Comparison of ENCODE assay signal across 8 mouse cellular contexts in the genomic region with DNA sequence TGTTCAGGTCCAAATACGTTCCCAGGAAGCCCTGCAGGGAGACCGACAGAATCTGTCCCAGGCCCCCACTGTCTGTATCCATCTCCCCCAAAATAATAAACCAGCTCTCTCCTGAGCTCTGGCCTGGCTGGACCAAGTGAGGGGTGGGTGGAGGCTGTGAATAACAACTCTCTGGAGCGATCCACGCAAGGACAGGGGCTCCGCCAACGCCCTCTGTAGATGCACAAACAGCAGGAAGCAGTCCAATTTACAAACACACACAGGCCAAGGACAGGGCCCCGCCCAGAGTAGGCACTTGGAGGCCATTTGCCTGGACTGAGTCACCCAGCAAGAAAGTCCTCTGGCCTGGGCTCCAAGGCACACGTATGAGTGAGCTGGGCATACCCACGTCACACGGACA. TPM values are rescaled to one million over a fixed set of nuclear protein-coding genes. Genes with fewer than 3 reads are reported as not detected.
A peak's percentile ranks its signal among the peaks of the same experiment; 100 is the strongest.
DNase-seq lines count a peak whose midpoint lies in the region; ATAC-seq and TF ChIP-seq lines count a peak whose summit lies in the region.

No protein-coding gene starts in this region.

- WGBS in midbrain, embryonic 11.5 days = 57% methylated on average over 10 of the region's 10 CpGs
- WGBS in midbrain, embryonic 13.5 days = 62% methylated on average over 10 of the region's 10 CpGs
- 41% methylated on average over 10 of the region's 10 CpGs for WGBS in embryonic facial prominence, embryonic 11.5 days
- WGBS in intestine, postnatal 0 days = 57% methylated on average over 10 of the region's 10 CpGs
- 57% methylated on average over 10 of the region's 10 CpGs for WGBS in stomach, embryonic 15.5 days

- no peak for DNase-seq in midbrain, embryonic 11.5 days (ENCODE audit: low spot score, missing footprints)
- DNase-seq in embryonic facial prominence, embryonic 11.5 days (ENCODE audit: low spot score) = no peak
- DNase-seq in left cerebral cortex, postnatal 36 days (ENCODE audit: low spot score in 2 of 2) = no peak
- DNase-seq in layer of hippocampus, adult 11-12 months (ENCODE audit: low spot score) = no peak
- no peak for DNase-seq in layer of hippocampus, adult 2 months (ENCODE audit: low spot score in 2 of 2)

- TF ChIP-seq CTCF in intestine, postnatal 0 days (IDR thresholded peaks at IDR 0.05; ENCODE audit: low read depth) = no peak
- TF ChIP-seq CTCF in layer of hippocampus, adult 2 months (conservative IDR thresholded peaks at IDR 0.05) = no peak

- ATAC-seq in midbrain, embryonic 11.5 days (ENCODE audit: low FRiP score) = peak; percentile 42; the same call in 1 of the 2 replicates
- ATAC-seq in midbrain, embryonic 13.5 days = no peak
- no peak; the same call in 1 of the 2 replicates for ATAC-seq in embryonic facial prominence, embryonic 11.5 days (replicated peaks; ENCODE audit: insufficient number of reproducible peaks, low FRiP score, low TSS enrichment, low read depth)
- 0 out of 2 replicates have a peak, but pooled peaks have one; percentile 10 for ATAC-seq in intestine, postnatal 0 days
- no peak for ATAC-seq in stomach, embryonic 15.5 days (ENCODE audit: insufficient read depth, low FRiP score, low read depth)

- no peak overlapping the region for H3K4me2 ChIP-seq in midbrain, embryonic 11.5 days
- H3K4me2 ChIP-seq in midbrain, embryonic 13.5 days (replicated peaks) = no peak overlapping the region
- H3K4me2 ChIP-seq in embryonic facial prominence, embryonic 11.5 days (ENCODE audit: low read depth, low read length) = peak overlapping the region; percentile 16
- no peak overlapping the region for H3K4me2 ChIP-seq in intestine, postnatal 0 days (replicated peaks; ENCODE audit: low read depth)
- no peak overlapping the region for H3K4me2 ChIP-seq in stomach, embryonic 15.5 days

- intact Hi-C loops in left cerebral cortex, postnatal 36 days (cut with DNase I) = no loop called here

- H3K9me3 ChIP-seq in midbrain, embryonic 11.5 days (ENCODE audit: control insufficient read depth, low read length) = no peaks in the 10 kb centered on the region
- no peaks in the 10 kb centered on the region for H3K9me3 ChIP-seq in midbrain, embryonic 13.5 days
- H3K9me3 ChIP-seq in embryonic facial prominence, embryonic 11.5 days (replicated peaks; ENCODE audit: control insufficient read depth, low read length) = no peaks in the 10 kb centered on the region
- no peaks in the 10 kb centered on the region for H3K9me3 ChIP-seq in intestine, postnatal 0 days (ENCODE audit: control insufficient read depth)
- H3K9me3 ChIP-seq in stomach, embryonic 15.5 days = no peaks in the 10 kb centered on the region

- no peak overlapping the region for H3K9ac ChIP-seq in midbrain, embryonic 11.5 days (ENCODE audit: low read length)
- no peak overlapping the region for H3K9ac ChIP-seq in midbrain, embryonic 13.5 days (replicated peaks)
- H3K9ac ChIP-seq in embryonic facial prominence, embryonic 11.5 days (replicated peaks; ENCODE audit: low read length) = no peak overlapping the region; the same call in 1 of the 2 replicates
- H3K9ac ChIP-seq in intestine, postnatal 0 days (ENCODE audit: low read depth, low read length) = no peak overlapping the region
- H3K9ac ChIP-seq in stomach, embryonic 15.5 days = no peak overlapping the region

- no peaks in the 10 kb centered on the region for H3K36me3 ChIP-seq in midbrain, embryonic 11.5 days (ENCODE audit: control insufficient read depth, insufficient read depth, low read length)
- H3K36me3 ChIP-seq in midbrain, embryonic 13.5 days = no peaks in the 10 kb centered on the region
- no peaks in the 10 kb centered on the region for H3K36me3 ChIP-seq in embryonic facial prominence, embryonic 11.5 days (replicated peaks; ENCODE audit: control insufficient read depth, insufficient read depth, low read depth, low read length)
- H3K36me3 ChIP-seq in intestine, postnatal 0 days (ENCODE audit: control insufficient read depth, insufficient read depth) = no peaks in the 10 kb centered on the region
- no peaks in the 10 kb centered on the region for H3K36me3 ChIP-seq in stomach, embryonic 15.5 days

- H3K4me3 ChIP-seq in midbrain, embryonic 11.5 days (ENCODE audit: low read depth, low read length) = no peak overlapping the region
- no peak overlapping the region for H3K4me3 ChIP-seq in midbrain, embryonic 13.5 days (replicated peaks)
- H3K4me3 ChIP-seq in embryonic facial prominence, embryonic 11.5 days (ENCODE audit: low read depth, low read length) = no peak overlapping the region
- H3K4me3 ChIP-seq in intestine, postnatal 0 days (ENCODE audit: low read depth, low read length) = no peak overlapping the region
- H3K4me3 ChIP-seq in stomach, embryonic 15.5 days (replicated peaks) = no peak overlapping the region
- H3K4me3 ChIP-seq in layer of hippocampus, adult 2 months = no peak overlapping the region

- peaks cover 4% of the 10 kb centered on the region for H3K27me3 ChIP-seq in midbrain, embryonic 11.5 days (ENCODE audit: control insufficient read depth, insufficient read depth, low read length)
- H3K27me3 ChIP-seq in midbrain, embryonic 13.5 days = peaks cover 18% of the 10 kb centered on the region
- no peaks in the 10 kb centered on the region for H3K27me3 ChIP-seq in embryonic facial prominence, embryonic 11.5 days (ENCODE audit: control insufficient read depth, insufficient read depth, low read length)
- peaks cover 14% of the 10 kb centered on the region for H3K27me3 ChIP-seq in intestine, postnatal 0 days (replicated peaks; ENCODE audit: control insufficient read depth, insufficient read depth, low read length)
- peaks cover 14% of the 10 kb centered on the region; the same call in 1 of the 2 replicates for H3K27me3 ChIP-seq in stomach, embryonic 15.5 days (replicated peaks)

- H3K4me1 ChIP-seq in midbrain, embryonic 11.5 days (ENCODE audit: control insufficient read depth, insufficient read depth, low read length) = peaks cover 14% of the 10 kb centered on the region
- H3K4me1 ChIP-seq in midbrain, embryonic 13.5 days (replicated peaks) = peaks cover 34% of the 10 kb centered on the region
- peaks cover 8% of the 10 kb centered on the region for H3K4me1 ChIP-seq in embryonic facial prominence, embryonic 11.5 days (ENCODE audit: control insufficient read depth, insufficient read depth, low read length)
- no peaks in the 10 kb centered on the region for H3K4me1 ChIP-seq in intestine, postnatal 0 days (replicated peaks; ENCODE audit: control insufficient read depth, insufficient read depth, low read length)
- peaks cover 26% of the 10 kb centered on the region for H3K4me1 ChIP-seq in stomach, embryonic 15.5 days

- H3K27ac ChIP-seq in midbrain, embryonic 11.5 days (ENCODE audit: low read depth, low read length) = no peak overlapping the region
- no peak overlapping the region for H3K27ac ChIP-seq in midbrain, embryonic 13.5 days
- H3K27ac ChIP-seq in embryonic facial prominence, embryonic 11.5 days (replicated peaks; ENCODE audit: low read depth, low read length) = peak overlapping the region; percentile 94
- no peak overlapping the region for H3K27ac ChIP-seq in intestine, postnatal 0 days (ENCODE audit: low read depth, low read length)
- H3K27ac ChIP-seq in stomach, embryonic 15.5 days = peak overlapping the region; percentile 67
- H3K27ac ChIP-seq in layer of hippocampus, adult 2 months = no peak overlapping the region

RNA-seq across cellular contexts. Expression of a gene that starts 32.0 kb away (rescaled TPM):
- 6.9 and 9.3 TPM in 2 replicates for polyA plus RNA-seq in midbrain, embryonic 11.5 days (2014; fragmentation: Nextera tagmentation; extraction: Ambion mirVana)
- polyA plus RNA-seq in midbrain, embryonic 13.5 days (2015; fragmentation: Nextera tagmentation; extraction: Ambion mirVana) = 9.6 and 13.2 TPM in 2 replicates
- 21.1 and 21.6 TPM in 2 replicates for polyA plus RNA-seq in embryonic facial prominence, embryonic 11.5 days (2014; fragmentation: Nextera tagmentation; extraction: Ambion mirVana)
- polyA plus RNA-seq in intestine, postnatal 0 days (2015; fragmentation: Nextera tagmentation; extraction: Ambion mirVana) = 20.0 and 21.5 TPM in 2 replicates
- polyA plus RNA-seq in stomach, embryonic 15.5 days (2015; fragmentation: Nextera tagmentation; extraction: Ambion mirVana) = 34.5 and 40.3 TPM in 2 replicates
- 10 to 100 TPM; 36.1 to 50.9 TPM for total RNA-seq in left cerebral cortex, postnatal 36 days (2021)
- 10 to 100 TPM; 41.3 to 43.3 TPM for total RNA-seq in layer of hippocampus, adult 2 months (2021)

RNA-seq across cellular contexts. Expression of a gene that starts 33.1 kb away (rescaled TPM):
- polyA plus RNA-seq in midbrain, embryonic 11.5 days (2014; fragmentation: Nextera tagmentation; extraction: Ambion mirVana) = 0.22 and 0.25 TPM in 2 replicates
- 0.31 and 0.42 TPM in 2 replicates for polyA plus RNA-seq in midbrain, embryonic 13.5 days (2015; fragmentation: Nextera tagmentation; extraction: Ambion mirVana)
- polyA plus RNA-seq in embryonic facial prominence, embryonic 11.5 days (2014; fragmentation: Nextera tagmentation; extraction: Ambion mirVana) = 0.11 and 0.28 TPM in 2 replicates
- polyA plus RNA-seq in intestine, postnatal 0 days (2015; fragmentation: Nextera tagmentation; extraction: Ambion mirVana) = 0.10 TPM in 1 of 2 replicates, not detected in the other
- 0.23 and 0.43 TPM in 2 replicates for polyA plus RNA-seq in stomach, embryonic 15.5 days (2015; fragmentation: Nextera tagmentation; extraction: Ambion mirVana)
- not detected for total RNA-seq in left cerebral cortex, postnatal 36 days (2021)
- total RNA-seq in layer of hippocampus, adult 2 months (2021) = under 1 TPM in 1 of 2 experiments, not detected in 1; 0.25 TPM

Comparison
In these comparisons a context has a peak if more than half of its experiments do, and no peak if none do; other contexts are left out.
1. ATAC-seq: peak in midbrain, embryonic 11.5 days (single experiment) and intestine, postnatal 0 days (single experiment); none in midbrain, embryonic 13.5 days (single experiment), embryonic facial prominence, embryonic 11.5 days (single experiment) and stomach, embryonic 15.5 days (single experiment).
2. H3K27ac ChIP-seq: peak in embryonic facial prominence, embryonic 11.5 days (single experiment) and stomach, embryonic 15.5 days (single experiment); none in midbrain, embryonic 11.5 days (single experiment), midbrain, embryonic 13.5 days (single experiment), intestine, postnatal 0 days (single experiment) and layer of hippocampus, adult 2 months (single experiment).